Mouse (Mus musculus) limb, embryonic 15.5 days (tissue): Measurements from ENCODE around the gene Rps6ka4. TPM values are rescaled to one million over a fixed set of nuclear protein-coding genes. Genes with fewer than 3 reads are reported as not detected.
A peak's percentile ranks its signal among the peaks of the same experiment; 100 is the strongest.

Experiments
- ATAC-seq: fragments of 200-750 bp; cut with Nextera tagmentation; 2 replicates; pipeline ENCODE4 v1.8.0; 2017; ENCODE audit warnings: low read depth, moderate TSS enrichment; ENCODE audit not compliant: insufficient number of reproducible peaks, low FRiP score, low TSS enrichment
- H3K27ac ChIP-seq: fragments of 300-500 bp; sonication (generic); 2 replicates; pipeline ENCODE4 v1.5.1; 2015; ENCODE audit warnings: moderate library complexity, mild to moderate bottlenecking, inconsistent platforms
- H3K27me3 ChIP-seq: fragments of 300-500 bp; sonication (generic); 2 replicates; pipeline ENCODE4 v1.6.1; 2015; ENCODE audit warnings: inconsistent platforms
- H3K36me3 ChIP-seq: fragments of 300-500 bp; sonication (generic); 2 replicates; pipeline ENCODE4 v1.6.1; 2015; ENCODE audit warnings: inconsistent platforms
- H3K4me1 ChIP-seq: fragments of 300-500 bp; sonication (generic); 2 replicates; pipeline ENCODE4 v1.6.1; 2015; ENCODE audit warnings: inconsistent platforms
- H3K4me2 ChIP-seq: fragments of 300-500 bp; sonication (generic); 2 replicates; pipeline ENCODE4 v1.6.1; 2015; ENCODE audit warnings: mild to moderate bottlenecking, inconsistent platforms
- H3K4me3 ChIP-seq: fragments of 300-500 bp; sonication (generic); 2 replicates; pipeline ENCODE4 v1.5.1; 2015; ENCODE audit warnings: mild to moderate bottlenecking, inconsistent platforms
- H3K9ac ChIP-seq: fragments of 300-500 bp; sonication (generic); 2 replicates; pipeline ENCODE4 v1.6.1; 2015; ENCODE audit warnings: inconsistent platforms
- H3K9me3 ChIP-seq: fragments of 300-500 bp; sonication (generic); 2 replicates; pipeline ENCODE4 v1.6.1; 2016; ENCODE audit warnings: inconsistent platforms
- WGBS: fragments of 180-500 bp; shearing (Covaris S2); methylation state at CpG from one replicate; pipeline ENCODE4 v1.1.7; 2015; 5-methylcytosine and 5-hydroxymethylcytosine counted together
- microRNA-seq: library from miRNA; unstranded; fragments of <30 nt; microRNA quantifications from one replicate; pipeline ENCODE4, GENCODE M21; 2016
- polyA plus RNA-seq: library from polyadenylated mRNA; unstranded; fragments of >200 nt; fragmentation: Nextera tagmentation; extraction: Ambion mirVana; gene quantifications from 2 replicates; pipeline ENCODE4 v1.2.1, GENCODE M21; 2015

The Rps6ka4 gene
- polyA plus RNA-seq, 1 experiment from 2014 or later, result 33.5 TPM

DNA sequence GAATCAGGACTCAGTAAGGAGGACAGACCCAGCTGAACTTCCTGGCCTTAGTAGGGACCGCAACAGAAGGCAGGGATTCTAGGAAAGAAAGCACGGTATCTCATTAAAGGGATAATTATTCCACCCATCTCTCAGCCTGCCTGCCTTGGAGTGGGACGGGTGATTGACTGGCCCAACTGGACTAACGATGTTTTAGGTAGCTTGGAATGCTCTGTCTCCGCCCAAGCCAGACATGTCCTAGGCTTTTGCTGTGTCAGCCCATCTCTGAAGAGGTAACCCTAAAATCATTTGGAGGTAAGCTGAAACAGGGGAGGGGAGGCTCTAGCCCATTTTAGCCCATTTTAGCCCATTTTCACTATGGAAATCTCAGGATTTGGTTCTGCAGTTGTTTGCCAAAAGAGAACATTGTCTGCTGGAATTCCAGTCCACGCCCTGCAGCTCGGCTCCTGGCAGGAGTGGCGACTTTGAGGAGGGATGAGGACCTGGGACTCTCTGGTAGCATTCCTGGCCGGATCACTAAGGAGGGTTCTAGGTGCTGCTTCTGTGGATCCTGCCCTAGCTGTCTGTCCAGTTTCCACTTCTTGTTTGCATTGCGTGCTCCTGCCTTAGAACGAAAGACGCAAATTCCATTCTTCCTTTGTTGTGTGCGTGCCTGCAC is 19.8 kb downstream of the Rps6ka4 start:
- H3K36me3 ChIP-seq, result no peaks in the 10 kb centered on the region
- no peaks in the 10 kb centered on the region for H3K4me1 ChIP-seq
- no peak overlapping the region for H3K27ac ChIP-seq
- H3K9me3 ChIP-seq, result no peaks in the 10 kb centered on the region
- 79% methylated on average over 13 of the region's 13 CpGs for WGBS
- no peak for ATAC-seq
- no peak overlapping the region for H3K4me3 ChIP-seq
- H3K9ac ChIP-seq, result no peak overlapping the region
- H3K27me3 ChIP-seq, result peaks cover 3% of the 10 kb centered on the region; the same call in 1 of the 2 replicates
- no peak overlapping the region for H3K4me2 ChIP-seq

DNA sequence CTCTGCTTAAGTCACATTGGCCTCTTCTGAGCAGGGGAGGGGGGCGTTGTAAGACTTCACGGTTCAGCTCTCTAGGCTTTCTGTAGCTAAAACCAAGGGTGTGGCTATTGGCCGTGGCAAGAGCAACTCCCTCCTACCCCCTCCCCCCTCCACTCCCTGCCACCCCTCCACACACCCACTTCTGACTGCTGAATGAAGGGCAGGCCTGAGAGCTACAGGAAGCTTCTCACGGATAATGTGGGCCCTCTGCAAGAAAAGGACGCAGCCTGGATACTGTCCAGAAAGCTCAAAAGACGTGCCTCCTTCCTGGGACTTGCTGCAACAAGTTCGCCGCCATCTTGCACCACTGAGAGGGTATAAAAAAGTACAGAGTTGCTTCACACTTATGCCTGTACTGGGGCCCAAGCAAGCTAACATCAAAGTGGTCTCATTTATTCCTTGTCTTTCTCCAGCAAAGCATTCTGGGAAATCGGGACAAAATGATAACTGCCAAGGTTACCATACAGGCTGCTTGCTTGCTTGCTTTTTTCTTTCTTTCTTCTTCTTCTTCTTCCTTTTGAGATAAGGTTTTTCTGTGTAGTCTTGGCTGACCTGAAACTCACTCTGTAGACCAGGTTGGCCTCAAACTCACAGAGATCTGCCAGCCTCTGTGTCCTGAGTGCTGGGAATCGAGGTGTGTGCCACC is 21.2 kb downstream of the Rps6ka4 start:
- Histone ChIP-seq H3K27ac (peak overlapping the region; percentile 3; the same call in 1 of the 2 replicates), H3K27me3 (peaks cover 3% of the 10 kb centered on the region; the same call in 1 of the 2 replicates), H3K36me3 (no peaks in the 10 kb centered on the region), H3K9me3 (no peaks in the 10 kb centered on the region), H3K4me3 (no peak overlapping the region), H3K4me2 (no peak overlapping the region), H3K4me1 (no peaks in the 10 kb centered on the region), H3K9ac (no peak overlapping the region)
- 42% methylated on average over 10 of the region's 10 CpGs for WGBS
- peak; percentile 41; the same call in 1 of the 2 replicates for ATAC-seq

DNA sequence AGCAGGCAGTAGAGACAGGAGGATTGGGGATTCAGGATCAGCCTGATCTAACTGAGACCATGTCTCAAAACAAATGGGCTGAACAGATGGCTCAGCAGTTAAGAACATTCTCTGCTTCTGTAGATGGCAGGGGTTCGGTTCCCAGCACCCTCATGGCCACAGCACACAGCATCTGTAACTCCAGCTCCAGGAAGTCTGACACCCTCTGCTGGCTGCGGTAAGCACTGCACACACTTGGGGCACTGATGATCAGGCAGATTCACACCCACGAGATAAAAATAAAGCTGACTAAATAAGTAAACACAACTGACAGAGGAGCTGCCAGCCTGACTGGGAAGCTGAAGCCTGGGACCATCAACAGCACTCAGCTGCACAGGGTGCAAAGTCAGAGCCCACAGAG is 25.5 kb downstream of the Rps6ka4 start:
- Histone ChIP-seq H3K9me3 (no peaks in the 10 kb centered on the region), H3K4me1 (no peaks in the 10 kb centered on the region), H3K27ac (no peak overlapping the region), H3K27me3 (no peaks in the 10 kb centered on the region), H3K4me3 (no peak overlapping the region), H3K36me3 (no peaks in the 10 kb centered on the region), H3K9ac (no peak overlapping the region), H3K4me2 (no peak overlapping the region)
- no peak for ATAC-seq
- WGBS, result 88% methylated on average over 3 of the region's 3 CpGs

DNA sequence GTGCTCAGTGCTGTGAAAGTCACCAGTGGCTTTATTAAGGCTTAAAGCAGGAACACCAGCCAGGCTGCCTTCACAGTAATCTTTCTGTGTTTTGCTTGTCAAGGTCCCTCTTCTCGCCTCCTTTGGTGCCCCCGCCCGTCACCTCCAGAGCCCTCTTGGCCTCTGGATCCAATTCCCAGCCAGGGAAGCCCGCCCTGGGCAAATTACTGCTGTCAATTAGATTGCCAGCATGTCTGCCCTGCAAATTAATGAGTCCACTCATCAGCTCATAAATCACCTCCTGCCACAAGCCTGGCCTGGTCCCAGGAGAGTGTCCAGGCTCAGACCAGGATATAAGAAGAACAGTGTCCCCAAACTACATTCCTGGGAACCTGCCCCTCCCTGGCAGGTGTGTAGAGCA is 26.1 kb downstream of the Rps6ka4 start:
- H3K4me3 ChIP-seq, result no peak overlapping the region
- no peak overlapping the region for H3K4me2 ChIP-seq
- no peak overlapping the region for H3K9ac ChIP-seq
- H3K36me3 ChIP-seq, result no peaks in the 10 kb centered on the region
- WGBS, result 27% methylated on average over 4 of the region's 4 CpGs
- H3K27me3 ChIP-seq, result no peaks in the 10 kb centered on the region
- H3K27ac ChIP-seq, result no peak overlapping the region
- no peaks in the 10 kb centered on the region for H3K4me1 ChIP-seq
- ATAC-seq, result no peak
- no peaks in the 10 kb centered on the region for H3K9me3 ChIP-seq

Small RNAs within 50 kb of the gene (microRNA-seq; reads per million reads assigned to microRNA genes)
- not detected for gene Mir5046

Other genes with a start within 250 kb of the Rps6ka4 start
- 1.2 and 1.7 TPM in 2 replicates for gene Ccdc88b, start 17.6 kb upstream of the Rps6ka4 start, polyA plus RNA-seq
- gene Trmt112, start 69.1 kb upstream of the Rps6ka4 start, polyA plus RNA-seq, result 123 and 138 TPM in 2 replicates
- 349 and 392 TPM in 2 replicates for gene Prdx5, start 69.5 kb upstream of the Rps6ka4 start, polyA plus RNA-seq
- 11.1 and 11.4 TPM in 2 replicates for gene Esrra, start 81.2 kb upstream of the Rps6ka4 start, polyA plus RNA-seq
- gene Catsperz, start 84.7 kb upstream of the Rps6ka4 start, polyA plus RNA-seq, result 6.7 and 7.9 TPM in 2 replicates
- 1.5 and 1.7 TPM in 2 replicates for gene Kcnk4, start 93.9 kb upstream of the Rps6ka4 start, polyA plus RNA-seq
- 92.3 and 94.7 TPM in 2 replicates for gene Bad, start 101.2 kb upstream of the Rps6ka4 start, polyA plus RNA-seq
- gene Gpr137, start 101.8 kb upstream of the Rps6ka4 start, polyA plus RNA-seq, result 35.2 and 38.9 TPM in 2 replicates
- 168 TPM in 2 replicates for gene Ppp1r14b, start 134.3 kb upstream of the Rps6ka4 start, polyA plus RNA-seq
- gene Plcb3, start 135.8 kb upstream of the Rps6ka4 start, polyA plus RNA-seq, result 48.4 and 50.5 TPM in 2 replicates
- 117 and 124 TPM in 2 replicates for gene Fkbp2, start 139.9 kb upstream of the Rps6ka4 start, polyA plus RNA-seq
- 39.9 and 46.3 TPM in 2 replicates for gene Vegfb, start 147.0 kb upstream of the Rps6ka4 start, polyA plus RNA-seq
- 23.8 and 30.6 TPM in 2 replicates for gene Dnajc4, start 151.9 kb upstream of the Rps6ka4 start, polyA plus RNA-seq
- 21.7 and 24.1 TPM in 2 replicates for gene Nudt22, start 155.5 kb upstream of the Rps6ka4 start, polyA plus RNA-seq
- 11.9 and 12.2 TPM in 2 replicates for gene Trpt1, start 155.5 kb upstream of the Rps6ka4 start, polyA plus RNA-seq
- gene Fermt3, start 178.8 kb upstream of the Rps6ka4 start, polyA plus RNA-seq, result 13.1 TPM in 2 replicates
- gene Stip1, start 199.3 kb upstream of the Rps6ka4 start, polyA plus RNA-seq, result 207 and 226 TPM in 2 replicates
- 18.2 and 27.2 TPM in 2 replicates for gene Macrod1, start 216.2 kb upstream of the Rps6ka4 start, polyA plus RNA-seq